Mouse (Mus musculus): ENCODE data around the gene Gys1. TPM values are rescaled to one million over a fixed set of nuclear protein-coding genes. Genes with fewer than 3 reads are reported as not detected.

The Gys1 gene
- polyA plus RNA-seq, 1 experiment from 2014 or later, result 36.0 TPM

- 97% methylated on average over 6 of the region's 6 CpGs for WGBS
- Histone ChIP-seq H3K4me2 (ENCODE audit: low read length) (no peak overlapping the region), H3K36me3 (ENCODE audit: control insufficient read depth, insufficient read depth, low read length) (peaks cover 79% of the 10 kb centered on the region), H3K27ac (ENCODE audit: low read depth) (no peak overlapping the region), H3K9me3 (ENCODE audit: control insufficient read depth, low read length) (no peaks in the 10 kb centered on the region), H3K4me1 (replicated peaks; ENCODE audit: control insufficient read depth, insufficient read depth, low read length) (no peaks in the 10 kb centered on the region), H3K9ac (ENCODE audit: low read length) (no peak overlapping the region), H3K27me3 (replicated peaks; ENCODE audit: control insufficient read depth, insufficient read depth, low read length) (no peaks in the 10 kb centered on the region), H3K4me3 (ENCODE audit: low read depth, low read length) (no peak overlapping the region)
- ATAC-seq (replicated peaks; ENCODE audit: low FRiP score, low TSS enrichment, low read depth) (no peak), DNase-seq (ENCODE audit: low spot score) (no peak)
Observed at GRCm38 (mm10) chr7:45498427-45498826, 63.8 kb downstream of the Gys1 start.

Small RNAs within 50 kb of the gene (microRNA-seq; reads per million reads assigned to microRNA genes)
- gene Gm22133, result not detected

Other genes with a start within 250 kb of the Gys1 start
- 0.43 and 0.73 TPM in 2 replicates for gene Ccdc155, start 230.0 kb upstream of the Gys1 start, polyA plus RNA-seq (2014; fragmentation: Nextera tagmentation; extraction: Ambion mirVana)
- 0.80 and 1.0 TPM in 2 replicates for gene Dkkl1, start 222.7 kb upstream of the Gys1 start, polyA plus RNA-seq (2014; fragmentation: Nextera tagmentation; extraction: Ambion mirVana)
- gene Tead2, start 219.1 kb upstream of the Gys1 start, polyA plus RNA-seq (2014; fragmentation: Nextera tagmentation; extraction: Ambion mirVana), result 129 and 139 TPM in 2 replicates
- 2.6 and 3.0 TPM in 2 replicates for gene Cd37, start 195.7 kb upstream of the Gys1 start, polyA plus RNA-seq (2014; fragmentation: Nextera tagmentation; extraction: Ambion mirVana)
- 0.24 TPM in 1 of 2 replicates, not detected in the other for gene Slc6a16, start 193.8 kb upstream of the Gys1 start, polyA plus RNA-seq (2014; fragmentation: Nextera tagmentation; extraction: Ambion mirVana)
- not detected in 2 replicates for gene Slc6a21, start 157.3 kb upstream of the Gys1 start, polyA plus RNA-seq (2014; fragmentation: Nextera tagmentation; extraction: Ambion mirVana)
- 18.7 and 21.3 TPM in 2 replicates for gene Trpm4, start 101.1 kb upstream of the Gys1 start, polyA plus RNA-seq (2014; fragmentation: Nextera tagmentation; extraction: Ambion mirVana)
- 0.58 and 0.63 TPM in 2 replicates for gene Hrc, start 99.6 kb upstream of the Gys1 start, polyA plus RNA-seq (2014; fragmentation: Nextera tagmentation; extraction: Ambion mirVana)
- 5.5 and 5.8 TPM in 2 replicates for gene Ppfia3, start 67.8 kb upstream of the Gys1 start, polyA plus RNA-seq (2014; fragmentation: Nextera tagmentation; extraction: Ambion mirVana)
- 3.0 and 3.2 TPM in 2 replicates for gene Lin7b, start 64.3 kb upstream of the Gys1 start, polyA plus RNA-seq (2014; fragmentation: Nextera tagmentation; extraction: Ambion mirVana)
- 77.1 and 86.0 TPM in 2 replicates for gene Snrnp70, start 39.1 kb upstream of the Gys1 start, polyA plus RNA-seq (2014; fragmentation: Nextera tagmentation; extraction: Ambion mirVana)
- 0.11 TPM in 1 of 2 replicates, not detected in the other for gene Kcna7, start 29.2 kb upstream of the Gys1 start, polyA plus RNA-seq (2014; fragmentation: Nextera tagmentation; extraction: Ambion mirVana)
- gene Ntf5, start 21.1 kb upstream of the Gys1 start, polyA plus RNA-seq (2014; fragmentation: Nextera tagmentation; extraction: Ambion mirVana), result 2.3 and 3.9 TPM in 2 replicates
- gene Lhb, start 14.0 kb upstream of the Gys1 start, polyA plus RNA-seq (2014; fragmentation: Nextera tagmentation; extraction: Ambion mirVana), result 0.38 and 0.47 TPM in 2 replicates
- gene Ruvbl2, start 3.3 kb downstream of the Gys1 start, polyA plus RNA-seq (2014; fragmentation: Nextera tagmentation; extraction: Ambion mirVana), result 164 and 174 TPM in 2 replicates
- 4,654 and 4,671 TPM in 2 replicates for gene Ftl1, start 25.0 kb downstream of the Gys1 start, polyA plus RNA-seq (2014; fragmentation: Nextera tagmentation; extraction: Ambion mirVana)
- gene Bax, start 32.1 kb downstream of the Gys1 start, polyA plus RNA-seq (2014; fragmentation: Nextera tagmentation; extraction: Ambion mirVana), result 134 and 139 TPM in 2 replicates
- gene Tulp2, start 47.0 kb downstream of the Gys1 start, polyA plus RNA-seq (2014; fragmentation: Nextera tagmentation; extraction: Ambion mirVana), result 1.8 and 2.3 TPM in 2 replicates
- gene Gm45808, start 52.0 kb downstream of the Gys1 start, polyA plus RNA-seq (2014; fragmentation: Nextera tagmentation; extraction: Ambion mirVana), result not detected in 2 replicates
- gene Dhdh, start 54.0 kb downstream of the Gys1 start, polyA plus RNA-seq (2014; fragmentation: Nextera tagmentation; extraction: Ambion mirVana), result 2.9 and 3.5 TPM in 2 replicates
- gene Nucb1, start 75.6 kb downstream of the Gys1 start, polyA plus RNA-seq (2014; fragmentation: Nextera tagmentation; extraction: Ambion mirVana), result 192 and 204 TPM in 2 replicates
- gene Ppp1r15a, start 91.4 kb downstream of the Gys1 start, polyA plus RNA-seq (2014; fragmentation: Nextera tagmentation; extraction: Ambion mirVana), result 14.7 and 15.0 TPM in 2 replicates
- 0.97 and 1.5 TPM in 2 replicates for gene Plekha4, start 91.5 kb downstream of the Gys1 start, polyA plus RNA-seq (2014; fragmentation: Nextera tagmentation; extraction: Ambion mirVana)
- gene Hsd17b14, start 120.0 kb downstream of the Gys1 start, polyA plus RNA-seq (2014; fragmentation: Nextera tagmentation; extraction: Ambion mirVana), result 2.3 and 2.5 TPM in 2 replicates
- 56.7 and 60.1 TPM in 2 replicates for gene Bcat2, start 135.3 kb downstream of the Gys1 start, polyA plus RNA-seq (2014; fragmentation: Nextera tagmentation; extraction: Ambion mirVana)
- gene Fgf21, start 180.6 kb downstream of the Gys1 start, polyA plus RNA-seq (2014; fragmentation: Nextera tagmentation; extraction: Ambion mirVana), result 0.19 and 0.58 TPM in 2 replicates
- 0.65 and 0.70 TPM in 2 replicates for gene Fut1, start 182.4 kb downstream of the Gys1 start, polyA plus RNA-seq (2014; fragmentation: Nextera tagmentation; extraction: Ambion mirVana)
- 0.13 and 0.27 TPM in 2 replicates for gene Izumo1, start 187.0 kb downstream of the Gys1 start, polyA plus RNA-seq (2014; fragmentation: Nextera tagmentation; extraction: Ambion mirVana)
- 7.7 and 9.1 TPM in 2 replicates for gene Rasip1, start 192.6 kb downstream of the Gys1 start, polyA plus RNA-seq (2014; fragmentation: Nextera tagmentation; extraction: Ambion mirVana)
- gene Mamstr, start 205.1 kb downstream of the Gys1 start, polyA plus RNA-seq (2014; fragmentation: Nextera tagmentation; extraction: Ambion mirVana), result 5.1 and 6.8 TPM in 2 replicates
- 7.9 and 8.3 TPM in 2 replicates for gene Fut2, start 231.6 kb downstream of the Gys1 start, polyA plus RNA-seq (2014; fragmentation: Nextera tagmentation; extraction: Ambion mirVana)
- 0.80 and 0.83 TPM in 2 replicates for gene Ntn5, start 249.2 kb downstream of the Gys1 start, polyA plus RNA-seq (2014; fragmentation: Nextera tagmentation; extraction: Ambion mirVana)

All from intestine, embryonic 14.5 days (tissue).